In genomic region chr1:125687701-125688420, GRCm38 (mm10) we compare ENCODE assay signal across 12 mouse cellular contexts. TPM values are rescaled to one million over a fixed set of nuclear protein-coding genes. Genes with fewer than 3 reads are reported as not detected.
DNase-seq lines count a peak whose midpoint lies in the region; ATAC-seq and TF ChIP-seq lines count a peak whose summit lies in the region.
"Had no signal": no experiment of that assay in that cellular context is flagged by ENCODE, and none has a peak within 500 bp of the region (broad histone marks: within the 10 kb centered on the region; RNA-seq: fewer than 3 reads in every experiment).

No protein-coding gene starts in this region.

- no peak overlapping the region for H3K9ac ChIP-seq in kidney, embryonic 16.5 days (replicated peaks; ENCODE audit: low read length)
- H3K9ac ChIP-seq: embryonic facial prominence, embryonic 13.5 days; neural tube, embryonic 12.5 days had no signal

- WGBS in kidney, embryonic 16.5 days, result 58% methylated on average over 13 of the region's 13 CpGs

- no peak for TF ChIP-seq CTCF in Patski (IDR thresholded peaks at IDR 0.05)

- no peaks in the 10 kb centered on the region for H3K36me3 ChIP-seq in kidney, embryonic 16.5 days (ENCODE audit: insufficient read depth, low read length)
- H3K36me3 ChIP-seq: embryonic facial prominence, embryonic 13.5 days; G1E; neural tube, embryonic 12.5 days had no signal

- CTCF ChIA-PET in Patski (lab: Charles Lee), result no interaction called here

- no peaks in the 10 kb centered on the region; the same call in 1 of the 2 replicates for H3K9me3 ChIP-seq in kidney, embryonic 16.5 days (ENCODE audit: low read length)
- H3K9me3 ChIP-seq: embryonic facial prominence, embryonic 13.5 days; neural tube, embryonic 12.5 days had no signal

- no peak overlapping the region for H3K4me3 ChIP-seq in kidney, embryonic 16.5 days (ENCODE audit: low read length)
- H3K4me3 ChIP-seq: embryonic facial prominence, embryonic 13.5 days; neural tube, embryonic 12.5 days had no signal

- peak; percentile 43 for DNase-seq in kidney, adult 11 months
- no peak for DNase-seq in Patski (ENCODE audit: low read depth, low spot score)
- DNase-seq in kidney, adult 9 months, result peak; percentile 38
- DNase-seq in lung, postnatal 36 days, result peak; percentile 74
- no peak for DNase-seq in layer of hippocampus, adult 18-20 months (ENCODE audit: low spot score in 2 of 2)
- no peak for DNase-seq in retina, postnatal 1 day
- DNase-seq: adrenal gland, postnatal 36 days had no signal

- peaks cover 3% of the 10 kb centered on the region; the same call in 1 of the 2 replicates for H3K4me1 ChIP-seq in kidney, embryonic 16.5 days (ENCODE audit: insufficient read depth, low read length)
- H3K4me1 ChIP-seq: neural tube, embryonic 12.5 days had no signal

- H3K27me3 ChIP-seq in kidney, embryonic 16.5 days (ENCODE audit: insufficient read depth, low read length), result no peaks in the 10 kb centered on the region
- no peaks in the 10 kb centered on the region for H3K27me3 ChIP-seq in Patski
- H3K27me3 ChIP-seq: neural tube, embryonic 12.5 days had no signal

- H3K27ac ChIP-seq in kidney, embryonic 16.5 days (ENCODE audit: low read length), result no peak overlapping the region
- H3K27ac ChIP-seq: embryonic facial prominence, embryonic 13.5 days; neural tube, embryonic 12.5 days had no signal

- POLR2A ChIA-PET in Patski (lab: Charles Lee), result no interaction called here

- no peak overlapping the region for H3K4me2 ChIP-seq in kidney, embryonic 16.5 days (replicated peaks; ENCODE audit: low read depth, low read length)
- H3K4me2 ChIP-seq: embryonic facial prominence, embryonic 13.5 days; neural tube, embryonic 12.5 days had no signal

- no peak for ATAC-seq in kidney, embryonic 16.5 days (ENCODE audit: low FRiP score, low TSS enrichment)
- ATAC-seq in Patski, result peak; percentile 95
- ATAC-seq: intestine, embryonic 16.5 days had no signal

- in situ Hi-C loops in Patski (cut with MboI; ENCODE audit: low pct_unique_long_range_greater_than_20kb), result no loop called here

RNA-seq across cellular contexts. Expression of gene Gpr39, which starts 11.1 kb away (rescaled TPM):
- 6.2 and 7.0 TPM in 2 replicates for polyA plus RNA-seq in kidney, embryonic 16.5 days (2015; fragmentation: Nextera tagmentation; extraction: Ambion mirVana)
- 14.3 TPM for polyA plus RNA-seq in Patski (2021)
- total RNA-seq in layer of hippocampus, adult 18-20 months (2021), result under 1 TPM in 1 of 2 experiments, not detected in 1; 0.27 TPM
- polyA plus RNA-seq: embryonic facial prominence, embryonic 13.5 days; G1E; neural tube, embryonic 12.5 days had no signal

Comparison
In these comparisons a context has a peak if more than half of its experiments do, and no peak if none do; other contexts are left out.
1. DNase-seq: peak in kidney, adult 11 months (single experiment), kidney, adult 9 months (single experiment) and lung, postnatal 36 days (single experiment); none in Patski (single experiment), layer of hippocampus, adult 18-20 months (0 of 2) and retina, postnatal 1 day (single experiment).